Mouse (Mus musculus) stomach, postnatal 0 days (tissue): ENCODE results near the gene Cd72. TPM values are rescaled to one million over a fixed set of nuclear protein-coding genes. Genes with fewer than 3 reads are reported as not detected.

ENCODE experiments used
- ATAC-seq: fragments of 200-750 bp; cut with Nextera tagmentation; 2 replicates; pipeline ENCODE4 v1.8.0; 2017; ENCODE audit not compliant: low FRiP score, low TSS enrichment
- DNase-seq: peaks from one replicate; pipeline ENCODE4 v3.0.0-alpha.2; 2016; ENCODE audit warnings: low spot score
- H3K27ac ChIP-seq: fragments of 300-500 bp; sonication (generic); replicated peaks from 2 replicates; pipeline ENCODE4 v1.5.1; 2014; ENCODE audit warnings: mild to moderate bottlenecking, control low read depth
- H3K27me3 ChIP-seq: fragments of 300-500 bp; sonication (generic); 2 replicates; pipeline ENCODE4 v1.6.1; 2014; ENCODE audit warnings: low read length; ENCODE audit not compliant: control insufficient read depth, insufficient read depth
- H3K36me3 ChIP-seq: fragments of 300-500 bp; sonication (generic); 2 replicates; pipeline ENCODE4 v1.6.1; 2014; ENCODE audit warnings: low read length, mixed read lengths; ENCODE audit not compliant: control insufficient read depth, insufficient read depth
- H3K4me1 ChIP-seq: fragments of 300-500 bp; sonication (generic); replicated peaks from 2 replicates; pipeline ENCODE4 v1.6.1; 2014; ENCODE audit warnings: antibody characterized with exemption; ENCODE audit not compliant: control insufficient read depth, insufficient read depth
- H3K4me2 ChIP-seq: fragments of 300-500 bp; sonication (generic); replicated peaks from 2 replicates; pipeline ENCODE4 v1.6.1; 2014; ENCODE audit warnings: low read depth, mild to moderate bottlenecking, control low read depth, moderate library complexity
- H3K4me3 ChIP-seq: fragments of 300-500 bp; sonication (generic); 2 replicates; pipeline ENCODE4 v1.5.1; 2014; ENCODE audit warnings: low read depth, low read length, control low read depth
- H3K9ac ChIP-seq: fragments of 300-500 bp; sonication (generic); 2 replicates; pipeline ENCODE4 v1.6.1; 2014; ENCODE audit warnings: mild to moderate bottlenecking, low read length, control low read depth, mixed read lengths
- H3K9me3 ChIP-seq: fragments of 300-500 bp; sonication (generic); 2 replicates; pipeline ENCODE4 v1.6.1; 2016; ENCODE audit warnings: low read length; ENCODE audit not compliant: control insufficient read depth
- CTCF ChIP-seq: IDR thresholded peaks from 2 replicates; pipeline ENCODE4 v1.5.1; 2016; ENCODE audit warnings: antibody characterized with exemption, low read depth, mild to moderate bottlenecking, moderate library complexity
- EP300 ChIP-seq: optimal IDR thresholded peaks from 2 replicates; pipeline ENCODE3; 2016; ENCODE audit warnings: antibody characterized with exemption
- WGBS: fragments of 180-500 bp; shearing (Covaris S2); extraction: QIAGEN DNeasy Blood & Tissue Kit; methylation state at CpG from one replicate; pipeline ENCODE4 v1.1.7; 2014; 5-methylcytosine and 5-hydroxymethylcytosine counted together
- polyA plus RNA-seq: library from polyadenylated mRNA; unstranded; fragments of >200 nt; fragmentation: Nextera tagmentation; extraction: Ambion mirVana; gene quantifications from 2 replicates; pipeline ENCODE4 v1.2.1, GENCODE M21; 2015

The Cd72 gene
- polyA plus RNA-seq, 1 experiment from 2014 or later, result 2.8 TPM

DNA sequence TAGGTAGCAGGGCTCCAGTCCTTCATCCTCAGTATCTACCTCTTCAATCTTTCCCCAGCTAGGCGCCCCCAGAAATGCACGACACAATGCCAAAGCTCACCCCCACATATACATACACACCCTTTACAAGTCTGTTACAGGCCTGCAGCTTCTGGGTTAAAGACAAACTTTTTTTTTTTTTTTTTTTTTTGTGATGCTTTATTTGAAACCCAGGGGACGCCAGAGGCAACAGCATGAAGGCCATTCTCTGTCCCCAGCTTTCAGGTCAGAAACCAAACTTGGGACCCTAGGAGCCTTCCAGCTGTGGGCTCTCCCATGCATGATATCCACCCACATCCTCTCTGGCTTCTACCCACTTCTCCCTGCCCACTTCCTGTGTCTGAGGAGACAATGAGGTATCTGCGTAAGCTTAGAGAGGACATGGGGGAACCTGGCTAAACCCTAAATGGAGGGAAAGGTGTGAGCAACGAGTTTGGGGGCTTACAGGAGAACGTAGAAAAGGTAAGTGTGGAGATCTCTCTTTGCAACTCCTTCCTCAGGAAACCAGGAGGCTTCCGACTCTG lies 27.5 kb upstream of the Cd72 start:
- no peaks in the 10 kb centered on the region for H3K9me3 ChIP-seq
- no peak overlapping the region for H3K4me2 ChIP-seq
- H3K27ac ChIP-seq, result no peak overlapping the region
- DNase-seq (no peak), ATAC-seq (no peak)
- H3K36me3 ChIP-seq, result no peaks in the 10 kb centered on the region
- 74% methylated on average over 7 of the region's 7 CpGs for WGBS
- no peak overlapping the region for H3K4me3 ChIP-seq
- no peak overlapping the region for H3K9ac ChIP-seq
- no peak for TF ChIP-seq CTCF
- TF ChIP-seq EP300, result no peak
- no peaks in the 10 kb centered on the region for H3K4me1 ChIP-seq
- no peaks in the 10 kb centered on the region for H3K27me3 ChIP-seq

DNA sequence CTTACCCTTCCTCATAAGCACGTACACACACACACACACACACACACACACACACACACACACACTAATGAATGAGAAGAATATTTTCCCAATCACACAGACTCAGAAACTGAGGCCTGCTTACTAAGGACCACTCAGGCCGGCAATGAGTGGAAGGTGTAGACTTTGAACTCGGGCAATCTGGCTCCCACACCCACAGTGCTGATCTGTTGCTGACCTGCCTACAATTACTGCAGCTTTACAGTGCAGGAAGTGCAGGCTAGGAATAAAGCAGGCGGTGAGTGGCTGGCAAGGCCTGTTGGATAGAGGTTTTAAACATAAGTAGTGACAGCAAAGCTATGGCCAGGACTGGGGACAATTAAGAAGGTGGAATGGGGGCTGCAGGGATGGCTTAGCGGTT lies 26.6 kb upstream of the Cd72 start:
- H3K9me3 ChIP-seq, result no peaks in the 10 kb centered on the region
- no peaks in the 10 kb centered on the region for H3K27me3 ChIP-seq
- H3K4me1 ChIP-seq, result no peaks in the 10 kb centered on the region
- no peak overlapping the region for H3K27ac ChIP-seq
- ATAC-seq, result no peak; the same call in 1 of the 2 replicates
- no peaks in the 10 kb centered on the region for H3K36me3 ChIP-seq
- H3K4me3 ChIP-seq, result no peak overlapping the region
- no peak overlapping the region for H3K9ac ChIP-seq
- no peak overlapping the region for H3K4me2 ChIP-seq
- DNase-seq, result peak; percentile 46
- WGBS, result 75% methylated on average over 5 of the region's 5 CpGs
- TF ChIP-seq CTCF (no peak), EP300 (no peak)

DNA sequence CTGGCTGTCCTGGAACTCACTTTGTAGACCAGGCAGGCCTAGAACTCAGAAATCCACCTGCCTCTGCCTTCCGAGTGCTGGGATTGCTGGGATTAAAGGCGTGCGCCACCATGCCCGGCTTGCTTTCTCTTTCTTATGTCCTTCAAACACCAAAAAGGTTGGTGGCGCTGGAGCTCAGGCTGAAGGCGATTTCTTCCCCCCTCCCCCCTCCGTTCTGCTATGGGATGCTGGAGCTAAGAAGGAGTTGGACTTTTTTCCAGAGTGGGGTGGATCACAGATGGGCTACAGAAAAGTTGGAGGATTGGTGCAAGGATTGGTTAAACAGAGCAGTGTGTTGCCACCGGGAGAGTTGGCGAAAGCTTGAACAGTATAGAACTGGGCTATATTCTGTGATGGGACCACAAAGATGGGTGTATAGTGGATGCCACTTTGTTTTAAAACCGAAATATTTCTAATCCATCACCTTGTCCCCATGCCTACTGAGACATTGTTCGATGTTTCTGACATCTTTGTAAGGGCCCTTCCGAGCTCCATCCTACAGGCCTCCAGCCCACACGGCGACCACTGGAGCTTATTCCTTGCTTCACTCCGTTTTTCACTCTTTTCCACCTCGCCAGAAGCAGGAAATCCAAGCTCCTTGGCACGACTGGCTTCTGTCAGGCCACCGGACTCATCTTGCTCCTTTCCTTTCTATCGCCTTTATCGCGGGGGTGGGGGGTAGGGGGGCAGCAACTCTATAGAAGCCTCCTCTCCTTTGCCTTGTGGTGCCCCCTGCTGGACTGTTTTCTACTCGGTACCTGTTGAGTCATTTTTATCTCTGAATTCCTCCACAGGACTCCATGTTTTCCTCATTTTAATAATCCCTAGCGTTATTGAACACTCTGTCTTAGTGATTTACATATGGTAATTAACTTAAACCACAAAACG lies 24.7 kb upstream of the Cd72 start:
- H3K27ac ChIP-seq, result no peak overlapping the region
- 0 out of 2 replicates have a peak, but pooled peaks have one; percentile 28 for ATAC-seq
- H3K9me3 ChIP-seq, result no peaks in the 10 kb centered on the region
- H3K4me2 ChIP-seq, result no peak overlapping the region
- DNase-seq, result peak; percentile 72
- no peak overlapping the region for H3K4me3 ChIP-seq
- H3K27me3 ChIP-seq, result no peaks in the 10 kb centered on the region
- no peaks in the 10 kb centered on the region for H3K36me3 ChIP-seq
- H3K9ac ChIP-seq, result no peak overlapping the region
- no peak for TF ChIP-seq EP300
- TF ChIP-seq CTCF, result peak; percentile 79
- WGBS, result 43% methylated on average over 24 of the region's 24 CpGs
- no peaks in the 10 kb centered on the region for H3K4me1 ChIP-seq

DNA sequence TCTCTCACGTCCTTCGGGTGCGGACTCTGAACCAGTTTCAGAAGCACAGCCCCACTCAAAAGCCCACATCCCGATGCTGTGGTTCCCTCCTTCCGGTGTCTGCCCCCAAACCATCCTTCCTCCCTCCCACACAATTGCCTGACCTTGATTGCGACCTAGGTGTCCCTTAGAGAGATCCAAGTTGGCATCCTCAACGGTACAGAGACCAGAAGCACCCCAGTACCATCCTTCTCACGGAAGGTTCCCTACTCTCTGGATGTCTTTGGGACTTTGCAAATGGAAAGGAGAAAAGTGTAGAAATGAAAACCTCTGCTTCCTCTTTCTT lies 24.1 kb upstream of the Cd72 start:
- peak overlapping the region; percentile 46 for H3K4me2 ChIP-seq
- TF ChIP-seq EP300, result no peak
- no peak for TF ChIP-seq CTCF
- 37% methylated on average over 8 of the region's 8 CpGs for WGBS
- peak overlapping the region; percentile 24; the same call in 1 of the 2 replicates for H3K4me3 ChIP-seq
- no peaks in the 10 kb centered on the region for H3K36me3 ChIP-seq
- peak overlapping the region; percentile 56; the same call in 1 of the 2 replicates for H3K9ac ChIP-seq
- 0 out of 2 replicates have a peak overlapping the region, but pooled peaks have one; percentile 45 for H3K27ac ChIP-seq
- H3K9me3 ChIP-seq, result no peaks in the 10 kb centered on the region
- ATAC-seq (peak; percentile 14; the same call in 1 of the 2 replicates), DNase-seq (no peak)
- H3K27me3 ChIP-seq, result no peaks in the 10 kb centered on the region
- H3K4me1 ChIP-seq, result no peaks in the 10 kb centered on the region

DNA sequence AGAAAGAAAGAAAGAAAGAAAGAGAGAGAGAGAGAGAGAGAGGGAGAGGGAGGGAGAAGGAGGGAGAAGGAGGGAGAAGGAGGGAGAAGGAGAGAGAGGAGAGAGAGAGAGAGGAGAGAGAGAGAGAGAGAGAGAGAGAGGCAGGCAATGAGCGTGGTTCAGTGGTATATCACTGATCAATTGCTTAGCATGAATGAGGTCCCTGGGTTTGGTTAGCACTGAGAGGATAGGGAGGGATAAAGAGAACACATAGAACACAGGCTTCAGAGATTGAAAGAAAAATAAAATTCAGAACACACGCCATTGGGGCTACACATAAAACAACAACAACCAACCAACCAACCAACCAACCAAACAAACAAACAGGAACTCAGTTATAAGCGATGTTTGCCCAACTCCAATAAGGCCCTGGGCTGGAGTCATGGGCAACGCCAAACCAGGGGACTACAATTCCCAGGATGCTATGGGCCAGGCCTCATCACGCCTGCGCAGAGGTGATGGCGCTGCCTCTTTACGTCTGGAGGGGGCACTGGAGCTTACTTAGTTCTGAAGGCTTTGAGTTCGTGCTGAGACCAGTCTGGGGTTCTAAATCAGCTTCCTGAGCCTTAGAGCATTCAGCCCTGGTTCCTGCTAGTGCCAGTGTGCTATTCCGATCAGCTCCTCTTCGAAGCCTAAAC lies 23.6 kb upstream of the Cd72 start:
- peak; percentile 87 for DNase-seq
- Histone ChIP-seq H3K9me3 (no peaks in the 10 kb centered on the region), H3K4me2 (peak overlapping the region; percentile 46), H3K27me3 (no peaks in the 10 kb centered on the region), H3K9ac (peak overlapping the region; percentile 56; the same call in 1 of the 2 replicates), H3K4me1 (no peaks in the 10 kb centered on the region), H3K4me3 (peak overlapping the region; percentile 24; the same call in 1 of the 2 replicates), H3K36me3 (no peaks in the 10 kb centered on the region), H3K27ac (0 out of 2 replicates have a peak overlapping the region, but pooled peaks have one; percentile 45)
- WGBS, result 21% methylated on average over 11 of the region's 11 CpGs
- peak; percentile 90 for ATAC-seq
- TF ChIP-seq CTCF, result peak; percentile 71
- TF ChIP-seq EP300, result no peak
